Mouse (Mus musculus): ENCODE data around the gene Arhgap1.

The Arhgap1 gene

DNA sequence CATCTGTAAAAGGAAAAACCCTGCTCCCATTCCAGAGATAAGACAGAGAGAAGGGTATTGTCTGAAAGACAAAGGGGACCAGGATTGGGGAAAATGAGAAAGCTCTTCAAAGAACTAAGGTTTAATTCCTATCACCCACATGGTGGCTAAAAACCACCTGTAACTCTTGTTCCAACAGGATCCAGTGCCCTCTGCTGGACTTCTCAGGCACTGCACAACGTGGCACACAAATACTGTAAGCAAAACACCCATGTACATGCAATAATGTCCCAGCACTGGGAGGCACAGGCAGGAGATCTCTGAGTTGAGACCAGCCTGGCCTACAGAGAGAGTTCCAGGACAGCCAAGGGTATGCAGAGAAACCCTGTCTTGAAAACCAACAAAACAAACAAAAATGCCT, 2.9 kb upstream of the Arhgap1 start:
- DNase-seq (ENCODE audit: low read depth, low spot score) = peak; percentile 46

- peak; percentile 8 for DNase-seq (ENCODE audit: low read depth, low spot score)
Measured at GRCm38 (mm10) chr2:91649152-91649551, 508 bp upstream of the Arhgap1 start.

DNA sequence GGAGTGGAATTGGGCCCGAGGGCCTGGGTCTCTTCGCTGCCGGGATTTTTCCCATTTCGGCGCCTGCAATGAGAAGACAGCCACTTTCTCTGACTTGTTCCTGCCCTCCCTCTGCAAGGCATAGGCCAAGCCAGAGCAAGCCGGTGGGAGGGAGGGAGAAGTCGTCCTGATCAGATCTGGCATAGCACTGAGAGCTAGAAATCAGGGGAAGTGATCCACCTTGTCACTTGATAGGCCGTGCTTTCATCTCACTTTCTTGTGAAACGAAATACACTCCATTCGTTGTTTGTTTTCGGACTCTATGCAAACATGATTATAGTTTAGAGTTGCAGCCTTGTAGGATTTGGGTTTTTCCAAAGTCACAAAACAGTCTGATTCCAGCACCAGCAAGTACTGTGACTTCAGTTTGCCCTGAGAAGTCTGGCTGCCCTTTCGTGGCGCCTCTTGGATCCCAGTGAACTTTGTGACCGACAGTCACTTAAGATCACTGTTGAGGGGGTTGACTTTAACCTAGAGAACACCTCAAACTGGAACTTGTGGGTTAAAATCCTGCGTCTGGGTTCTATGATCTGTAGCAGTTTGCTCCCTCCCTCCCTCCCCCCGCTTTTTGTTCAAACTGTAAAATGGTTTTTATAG, 818 bp downstream of the Arhgap1 start:
- no peak for DNase-seq (ENCODE audit: low read depth, low spot score)

GRCm38 (mm10) chr2:91651458-91652258, 2.0 kb downstream of the Arhgap1 start:
- no peak for DNase-seq (ENCODE audit: low read depth, low spot score)

- DNase-seq (ENCODE audit: low read depth, low spot score) = no peak
Measured at GRCm38 (mm10) chr2:91652863-91653262, 3.2 kb downstream of the Arhgap1 start.

- DNase-seq (ENCODE audit: low read depth, low spot score) = no peak
Measured at GRCm38 (mm10) chr2:91655388-91655787, 5.7 kb downstream of the Arhgap1 start.

- no peak for DNase-seq (ENCODE audit: low read depth, low spot score)
Measured at GRCm38 (mm10) chr2:91655827-91656226, 6.2 kb downstream of the Arhgap1 start.

- DNase-seq (ENCODE audit: low read depth, low spot score) = no peak
Measured at GRCm38 (mm10) chr2:91656774-91657173, 7.1 kb downstream of the Arhgap1 start.

GRCm38 (mm10) chr2:91659657-91660056, 10.0 kb downstream of the Arhgap1 start:
- DNase-seq (ENCODE audit: low read depth, low spot score) = no peak

- no peak for DNase-seq (ENCODE audit: low read depth, low spot score)
Measured at GRCm38 (mm10) chr2:91660981-91661380, 11.3 kb downstream of the Arhgap1 start.

- no peak for DNase-seq (ENCODE audit: low read depth, low spot score)
Measured at GRCm38 (mm10) chr2:91664780-91665179, 15.1 kb downstream of the Arhgap1 start.

- no peak for DNase-seq (ENCODE audit: low read depth, low spot score)
Measured at GRCm38 (mm10) chr2:91666386-91666910, 16.8 kb downstream of the Arhgap1 start.

DNA sequence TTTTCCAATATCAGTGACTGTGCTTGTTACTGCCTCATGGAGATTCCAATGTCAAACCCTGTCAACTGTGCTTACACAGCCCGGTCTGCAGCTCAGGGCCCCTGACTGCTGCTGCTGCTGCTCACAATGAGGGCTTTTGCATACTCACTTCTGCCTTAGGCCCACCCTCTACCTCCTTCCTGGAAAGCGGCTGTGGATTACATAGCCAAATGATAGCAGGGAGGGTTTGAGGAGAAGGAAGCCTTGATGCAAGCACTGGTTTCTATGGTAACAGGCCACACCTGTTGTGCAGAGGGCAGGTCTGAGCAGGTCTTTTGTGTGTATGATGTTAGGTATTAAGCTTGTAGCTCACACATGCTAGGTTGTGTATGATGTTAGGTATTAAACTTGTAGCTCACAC, 18.1 kb downstream of the Arhgap1 start:
- no peak for DNase-seq (ENCODE audit: low read depth, low spot score)

DNA sequence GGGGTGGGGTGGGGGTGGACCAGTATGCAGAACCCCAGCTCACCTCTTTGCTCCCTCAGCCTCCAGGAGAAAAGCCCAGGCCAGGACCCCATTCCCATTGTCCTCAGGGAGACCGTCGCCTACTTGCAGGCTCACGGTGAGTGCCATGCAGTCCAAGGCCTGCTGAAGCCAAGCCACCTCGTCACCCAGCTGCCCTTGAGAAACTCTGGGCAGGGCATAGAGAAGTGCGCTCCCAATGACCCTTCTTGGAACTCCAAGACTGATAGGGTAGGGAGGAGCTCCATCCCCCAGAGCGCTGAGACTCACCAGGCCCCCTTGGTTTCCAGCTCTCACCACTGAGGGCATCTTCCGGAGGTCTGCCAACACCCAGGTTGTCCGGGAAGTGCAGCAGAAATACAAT, 19.7 kb downstream of the Arhgap1 start:
- DNase-seq (ENCODE audit: low read depth, low spot score) = no peak

- no peak for DNase-seq (ENCODE audit: low read depth, low spot score)
Measured at GRCm38 (mm10) chr2:91670038-91670437, 20.4 kb downstream of the Arhgap1 start.

GRCm38 (mm10) chr2:91673587-91673986, 23.9 kb downstream of the Arhgap1 start:
- DNase-seq (ENCODE audit: low read depth, low spot score) = no peak

DNA sequence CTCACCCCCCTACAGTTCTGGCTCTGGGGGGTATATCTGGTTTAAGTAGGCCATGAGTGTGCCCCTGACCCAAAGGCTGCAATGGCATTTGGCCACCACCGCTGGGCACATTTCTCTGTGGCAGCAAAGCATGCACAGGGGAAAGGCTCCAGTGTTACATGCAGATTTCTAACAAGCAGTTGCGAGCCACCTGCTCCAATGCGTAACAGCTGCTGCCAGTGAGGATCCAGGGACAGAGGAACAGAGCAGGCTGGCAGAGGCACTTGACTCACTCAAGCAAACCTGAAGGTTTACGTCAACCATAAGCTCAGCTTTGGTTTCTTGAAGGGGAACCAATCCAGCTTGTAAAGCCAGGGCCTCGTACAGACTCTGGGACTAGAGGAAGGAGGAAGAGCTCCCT, 25.2 kb downstream of the Arhgap1 start:
- no peak for DNase-seq (ENCODE audit: low read depth, low spot score)

DNA sequence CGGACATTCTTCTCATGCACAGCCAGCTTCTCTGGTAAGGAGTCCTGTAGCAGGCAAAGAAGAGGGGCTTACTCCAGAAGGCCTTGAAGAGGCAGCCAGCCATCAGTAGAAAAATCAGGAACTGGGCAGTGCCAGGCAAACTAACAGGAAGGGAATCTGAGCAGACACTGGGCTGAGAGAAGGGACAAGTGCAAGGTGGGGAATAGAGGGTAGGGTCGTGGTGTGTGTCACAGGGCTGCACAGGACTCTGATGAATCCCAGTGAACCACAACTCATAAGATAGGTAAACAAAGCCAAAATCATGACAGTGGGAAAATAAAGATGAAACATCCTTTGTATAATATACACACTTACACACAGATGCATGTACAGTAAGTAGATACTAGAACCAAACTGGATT, 26.8 kb downstream of the Arhgap1 start:
- DNase-seq (ENCODE audit: low read depth, low spot score) = no peak

GRCm38 (mm10) chr2:91676961-91677360, 27.3 kb downstream of the Arhgap1 start:
- DNase-seq (ENCODE audit: low read depth, low spot score) = no peak

- peak; percentile 38 for DNase-seq (ENCODE audit: low read depth, low spot score)
Measured at GRCm38 (mm10) chr2:91682850-91683249, 33.2 kb downstream of the Arhgap1 start.

DNA sequence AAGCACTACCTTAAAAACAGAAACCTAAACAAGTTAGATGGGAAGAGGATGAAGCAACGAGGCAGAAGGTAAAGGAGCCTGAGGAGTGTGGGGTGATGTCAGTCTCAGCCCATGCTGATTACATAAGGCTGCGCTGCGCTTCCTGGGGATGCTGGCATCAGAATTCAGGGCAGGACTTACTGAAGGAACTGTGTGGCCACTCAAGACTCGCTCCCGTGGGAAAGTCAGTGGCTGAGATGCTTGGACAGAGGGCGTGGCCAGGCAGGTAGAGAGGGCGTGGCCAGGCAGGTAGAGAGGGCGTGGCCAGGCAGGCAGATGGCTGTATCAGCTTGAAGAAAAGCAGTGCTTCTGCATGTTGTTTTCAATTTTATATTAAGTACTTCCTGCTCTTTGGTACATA, 34.3 kb downstream of the Arhgap1 start:
- no peak for DNase-seq (ENCODE audit: low read depth, low spot score)

DNA sequence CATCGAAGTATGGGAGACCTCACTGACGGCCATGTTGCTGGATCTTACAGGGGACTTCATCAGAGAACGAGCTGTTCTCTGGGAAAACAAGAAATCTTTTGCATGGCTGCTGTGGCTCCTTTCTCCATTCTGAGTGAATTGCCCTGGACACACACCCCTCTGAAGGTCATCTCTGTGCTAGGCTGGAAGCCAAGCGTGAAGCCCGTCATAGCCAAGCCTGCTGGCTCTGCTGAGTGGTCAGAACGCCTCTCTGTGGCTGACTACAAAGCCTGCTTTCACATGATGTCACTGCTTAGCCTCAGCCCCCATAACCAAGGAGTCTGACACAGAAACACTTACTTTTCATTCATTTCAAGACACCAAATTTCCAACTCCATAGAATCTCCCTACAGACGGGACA, 39.8 kb downstream of the Arhgap1 start:
- no peak for DNase-seq (ENCODE audit: low read depth, low spot score)

Data from embryo, embryonic 11.5 days (tissue).